Mouse (Mus musculus): ENCODE measurements around the gene Ttc23l. TPM values are rescaled to one million over a fixed set of nuclear protein-coding genes. Genes with fewer than 3 reads are reported as not detected.
"Not testable (repeated sequence)": the region's sequence is repeated elsewhere in the genome, so short reads cannot be mapped to it uniquely, and the experiment has no call there.

Ttc23l gene
- total RNA-seq, 2 experiments from 2014 or later: not detected

- no peak for DNase-seq
Observed at GRCm38 (mm10) chr15:10515166-10515565, 43.3 kb downstream of the Ttc23l start.

GRCm38 (mm10) chr15:10506099-10506498 is 52.4 kb downstream of the Ttc23l start:
- peak; percentile 44 for DNase-seq

- DNase-seq: no peak
Observed at GRCm38 (mm10) chr15:10500838-10501719, 57.4 kb downstream of the Ttc23l start.

GRCm38 (mm10) chr15:10500035-10500434 is 58.4 kb downstream of the Ttc23l start:
- DNase-seq: no peak

- DNase-seq: no peak
Observed at GRCm38 (mm10) chr15:10499593-10499992, 58.9 kb downstream of the Ttc23l start.

GRCm38 (mm10) chr15:10496696-10497095 is 61.8 kb downstream of the Ttc23l start:
- not testable (repeated sequence) for DNase-seq

- DNase-seq: no peak
Observed at GRCm38 (mm10) chr15:10495944-10496343, 62.5 kb downstream of the Ttc23l start.

GRCm38 (mm10) chr15:10490101-10490500 is 68.4 kb downstream of the Ttc23l start:
- DNase-seq: no peak

- no peak for DNase-seq
Observed at GRCm38 (mm10) chr15:10487246-10487645, 71.2 kb downstream of the Ttc23l start.

- no peak for DNase-seq
Observed at GRCm38 (mm10) chr15:10486365-10486839, 72.1 kb downstream of the Ttc23l start.

GRCm38 (mm10) chr15:10485484-10486364 is 72.7 kb downstream of the Ttc23l start, which contains the start of the genes Brix1 and Rad1:
Gene Brix1 (minus strand): TSS chr15:10485947.
Gene Rad1 (plus strand): TSS chr15:10486018.
- DNase-seq: peak; percentile 91

GRCm38 (mm10) chr15:10470941-10471340 is 87.5 kb downstream of the Ttc23l start:
- DNase-seq: no peak

GRCm38 (mm10) chr15:10470151-10470831 is 88.2 kb downstream of the Ttc23l start, which contains the start of gene Dnajc21:
Gene Dnajc21 (minus strand): TSS chr15:10470516.
- peak; percentile 89 for DNase-seq

- DNase-seq: no peak
Observed at GRCm38 (mm10) chr15:10469641-10470150, 88.8 kb downstream of the Ttc23l start.

- DNase-seq: no peak
Observed at GRCm38 (mm10) chr15:10468761-10469160, 89.7 kb downstream of the Ttc23l start.

GRCm38 (mm10) chr15:10464678-10465077 is 93.8 kb downstream of the Ttc23l start:
- DNase-seq: no peak

- no peak for DNase-seq
Observed at GRCm38 (mm10) chr15:10463555-10463954, 94.9 kb downstream of the Ttc23l start.

- no peak for DNase-seq
Observed at GRCm38 (mm10) chr15:10460986-10461385, 97.5 kb downstream of the Ttc23l start.

All from gastrocnemius, postnatal 25 days (tissue).